9 mouse cellular contexts compared by ENCODE assay signal in genomic region chr2:155742931-155743337, GRCm38 (mm10). TPM values are rescaled to one million over a fixed set of nuclear protein-coding genes. Genes with fewer than 3 reads are reported as not detected.
DNase-seq lines count a peak whose midpoint lies in the region; ATAC-seq and TF ChIP-seq lines count a peak whose summit lies in the region.
"Had no signal": no experiment of that assay in that cellular context is flagged by ENCODE, and none has a peak within 500 bp of the region (broad histone marks: within the 10 kb centered on the region; RNA-seq: fewer than 3 reads in every experiment).

No protein-coding gene starts in this region.

- DNase-seq in adrenal gland, adult 18-20 months (ENCODE audit: low spot score in 2 of 2), result peak; percentile 55 to 57
- DNase-seq in lung, adult 18-20 months, result peak; percentile 60 to 63
- no peak for DNase-seq in layer of hippocampus, adult 9-11 months
- DNase-seq in hindbrain, embryonic 10.5 days (ENCODE audit: low spot score), result no peak
- no peak for DNase-seq in natural killer cell, adult 2 months (ENCODE audit: low spot score in 2 of 2)
- no peak for DNase-seq in cerebellum, adult 11 months
- DNase-seq: layer of hippocampus, postnatal 36 days had no signal

- no peak overlapping the region for H3K27ac ChIP-seq in ES-Bruce4 (ENCODE audit: insufficient read depth, low read length)
- H3K27ac ChIP-seq in hindbrain, embryonic 10.5 days, result no peak overlapping the region

- no peak overlapping the region for H3K9ac ChIP-seq in ES-Bruce4 (ENCODE audit: low read depth, poor library complexity, severe bottlenecking)

- peaks cover 1% of the 10 kb centered on the region for H3K4me1 ChIP-seq in ES-Bruce4 (ENCODE audit: control insufficient read depth, insufficient read depth, low read length)
- no peaks in the 10 kb centered on the region for H3K4me1 ChIP-seq in hindbrain, embryonic 10.5 days (replicated peaks)

- no peaks in the 10 kb centered on the region for H3K9me3 ChIP-seq in ES-Bruce4 (replicated peaks; ENCODE audit: control insufficient read depth, insufficient read depth, low read length, poor library complexity, severe bottlenecking)
- H3K9me3 ChIP-seq in hindbrain, embryonic 10.5 days, result no peaks in the 10 kb centered on the region

- no peak for TF ChIP-seq POLR2A in ES-Bruce4 (IDR thresholded peaks at IDR 0.05; ENCODE audit: insufficient read depth, low read length)

- 0 out of 2 replicates have a peak overlapping the region, but pooled peaks have one; percentile 5 for H3K4me3 ChIP-seq in ES-Bruce4 (ENCODE audit: low read depth, low read length)
- H3K4me3 ChIP-seq in hindbrain, embryonic 10.5 days, result no peak overlapping the region

- no peak for TF ChIP-seq EP300 in ES-Bruce4 (IDR thresholded peaks at IDR 0.05; ENCODE audit: insufficient read depth, low read depth, low read length)

- 82% methylated on average over 12 of the region's 12 CpGs for WGBS in hindbrain, embryonic 10.5 days

- peak; percentile 70 to 80 for ATAC-seq in hematopoietic stem cell, adult 5-6 weeks (replicated peaks in 1 of 2; ENCODE audit: insufficient read depth in 1 of 2, low FRiP score in 2 of 2, low TSS enrichment in 1 of 2, low read depth in 1 of 2, poor library complexity in 2 of 2, severe bottlenecking in 2 of 2)

- no peak for TF ChIP-seq CTCF in ES-Bruce4 (IDR thresholded peaks at IDR 0.05; ENCODE audit: low read depth, low read length)

- H3K27me3 ChIP-seq in ES-Bruce4 (ENCODE audit: control insufficient read depth, insufficient read depth, low read length, poor library complexity, severe bottlenecking), result no peaks in the 10 kb centered on the region
- no peaks in the 10 kb centered on the region for H3K27me3 ChIP-seq in hindbrain, embryonic 10.5 days (ENCODE audit: insufficient read depth, poor library complexity, severe bottlenecking)

- H3K36me3 ChIP-seq in ES-Bruce4 (ENCODE audit: control insufficient read depth, insufficient read depth, low read length, poor library complexity, severe bottlenecking), result no peaks in the 10 kb centered on the region
- no peaks in the 10 kb centered on the region for H3K36me3 ChIP-seq in hindbrain, embryonic 10.5 days

RNA-seq across cellular contexts. Expression of gene Gm17581, which starts 7.3 kb away (rescaled TPM):
- polyA plus RNA-seq in ES-Bruce4 (2011; ENCODE audit: insufficient read depth, insufficient read length, low read depth, missing spikeins), result not detected in 2 replicates
- total RNA-seq in adrenal gland, adult 18-20 months (2021), result not detected
- total RNA-seq in hematopoietic stem cell, adult 5-6 weeks (2017), result not detected in 2 replicates
- polyA plus RNA-seq in hindbrain, embryonic 10.5 days (2016; fragmentation: Nextera tagmentation; extraction: Ambion mirVana), result not detected in 2 replicates
- total RNA-seq: layer of hippocampus, postnatal 36 days had no signal

RNA-seq across cellular contexts. Expression of gene Procr, which starts 8.0 kb away (rescaled TPM):
- 4.7 and 6.6 TPM in 2 replicates for polyA plus RNA-seq in ES-Bruce4 (2011; ENCODE audit: insufficient read depth, insufficient read length, low read depth, missing spikeins)
- 100 to 1,000 TPM in 1 of 2 experiments, 10 to 100 TPM in 1; 44.9 to 104 TPM for total RNA-seq in adrenal gland, adult 18-20 months (2021)
- 71.9 and 78.0 TPM in 2 replicates for total RNA-seq in hematopoietic stem cell, adult 5-6 weeks (2017)
- polyA plus RNA-seq in hindbrain, embryonic 10.5 days (2016; fragmentation: Nextera tagmentation; extraction: Ambion mirVana), result 1.5 and 1.7 TPM in 2 replicates

RNA-seq across cellular contexts. Expression of gene Edem2, which starts 13.7 kb away (rescaled TPM):
- 21.7 and 23.1 TPM in 2 replicates for polyA plus RNA-seq in ES-Bruce4 (2011; ENCODE audit: insufficient read depth, insufficient read length, low read depth, missing spikeins)
- total RNA-seq in adrenal gland, adult 18-20 months (2021), result 10 to 100 TPM; 36.9 to 46.2 TPM
- 44.5 and 48.5 TPM in 2 replicates for total RNA-seq in hematopoietic stem cell, adult 5-6 weeks (2017)
- polyA plus RNA-seq in hindbrain, embryonic 10.5 days (2016; fragmentation: Nextera tagmentation; extraction: Ambion mirVana), result 33.7 and 41.1 TPM in 2 replicates

RNA-seq across cellular contexts. Expression of gene Mmp24, which starts 32.2 kb away (rescaled TPM):
- 0.18 and 0.26 TPM in 2 replicates for polyA plus RNA-seq in ES-Bruce4 (2011; ENCODE audit: insufficient read depth, insufficient read length, low read depth, missing spikeins)
- 1 to 10 TPM; 1.2 to 2.3 TPM for total RNA-seq in adrenal gland, adult 18-20 months (2021)
- total RNA-seq in hematopoietic stem cell, adult 5-6 weeks (2017), result 0.10 TPM in 1 of 2 replicates, not detected in the other
- 1.4 and 2.5 TPM in 2 replicates for polyA plus RNA-seq in hindbrain, embryonic 10.5 days (2016; fragmentation: Nextera tagmentation; extraction: Ambion mirVana)

RNA-seq across cellular contexts. Expression of gene Trpc4ap, which starts 50.8 kb away (rescaled TPM):
- 80.0 and 81.2 TPM in 2 replicates for polyA plus RNA-seq in ES-Bruce4 (2011; ENCODE audit: insufficient read depth, insufficient read length, low read depth, missing spikeins)
- 100 to 1,000 TPM; 123 to 144 TPM for total RNA-seq in adrenal gland, adult 18-20 months (2021)
- 82.7 and 112 TPM in 2 replicates for total RNA-seq in hematopoietic stem cell, adult 5-6 weeks (2017)
- 133 and 160 TPM in 2 replicates for polyA plus RNA-seq in hindbrain, embryonic 10.5 days (2016; fragmentation: Nextera tagmentation; extraction: Ambion mirVana)

Comparison
In these comparisons a context has a peak if more than half of its experiments do, and no peak if none do; other contexts are left out.
1. DNase-seq: peak in adrenal gland, adult 18-20 months (2 of 2) and lung, adult 18-20 months (2 of 2); none in layer of hippocampus, adult 9-11 months (single experiment), hindbrain, embryonic 10.5 days (single experiment), natural killer cell, adult 2 months (0 of 2) and cerebellum, adult 11 months (single experiment).